Mouse (Mus musculus) MEL (cell line): ENCODE data around the gene Zc3hav1. TPM values are rescaled to one million over a fixed set of nuclear protein-coding genes. Genes with fewer than 3 reads are reported as not detected.

Experiments
- DNase-seq: peaks from one replicate; pipeline ENCODE4 v3.0.0; 2011; ENCODE audit warnings: low read depth, low spot score
- H3K27ac ChIP-seq: 2 replicates; pipeline ENCODE4 v1.5.1; 2012; ENCODE audit warnings: low read depth, mild to moderate bottlenecking, control low read depth, low read length, moderate library complexity; ENCODE audit not compliant: control insufficient read depth
- H3K27me3 ChIP-seq, 2 experiments: fragments of 150-350 bp in 1 of 2; sonication (generic) in 1 of 2; 2 replicates each; pipeline ENCODE4 v1.6.1; 2012; ENCODE audit warnings: low read length in 2 of 2, mild to moderate bottlenecking in 2 of 2, improper control_type of control experiment in 1 of 2, moderate library complexity in 1 of 2; ENCODE audit not compliant: insufficient read depth in 2 of 2, control insufficient read depth in 1 of 2
- H3K36me3 ChIP-seq, 2 experiments: 2 replicates each; pipeline ENCODE4 v1.6.1; 2012 to 2014; ENCODE audit warnings: low read length in 2 of 2, improper control_type of control experiment in 1 of 2, inconsistent platforms in 1 of 2, mild to moderate bottlenecking in 1 of 2; ENCODE audit not compliant: insufficient read depth in 2 of 2, control insufficient read depth in 1 of 2
- H3K4me1 ChIP-seq, 2 experiments: fragments of 150-350 bp in 1 of 2; sonication (generic) in 1 of 2; 2 replicates each; pipeline ENCODE4 v1.6.1; 2012; ENCODE audit warnings: low read length in 2 of 2, improper control_type of control experiment in 1 of 2, mild to moderate bottlenecking in 1 of 2; ENCODE audit not compliant: insufficient read depth in 2 of 2, control insufficient read depth in 1 of 2
- H3K4me3 ChIP-seq, 2 experiments: fragments of 150-350 bp in 1 of 2; sonication (generic) in 1 of 2; 2 replicates each; pipeline ENCODE4 v1.5.1; 2012; ENCODE audit warnings: low read depth in 2 of 2, low read length in 2 of 2, mild to moderate bottlenecking in 2 of 2, moderate library complexity in 2 of 2, control low read depth in 1 of 2, improper control_type of control experiment in 1 of 2; ENCODE audit not compliant: control insufficient read depth in 1 of 2, insufficient read depth in 1 of 2
- H3K79me2 ChIP-seq: 2 replicates; pipeline ENCODE4 v1.6.1; 2012; ENCODE audit warnings: mild to moderate bottlenecking, low read length, moderate library complexity; ENCODE audit not compliant: control insufficient read depth, poor library complexity, insufficient read depth
- H3K9ac ChIP-seq: 2 replicates; pipeline ENCODE4 v1.6.1; 2012; ENCODE audit warnings: low read depth, mild to moderate bottlenecking, control low read depth, low read length, moderate library complexity; ENCODE audit not compliant: control insufficient read depth, poor library complexity, severe bottlenecking
- H3K9me3 ChIP-seq: fragments of 150-350 bp; sonication (generic); replicated peaks from 2 replicates; pipeline ENCODE4 v1.6.1; 2012; ENCODE audit warnings: mild to moderate bottlenecking, low read length, improper control_type of control experiment, moderate library complexity; ENCODE audit not compliant: insufficient read depth
- BHLHE40 ChIP-seq: IDR thresholded peaks from 2 replicates; pipeline ENCODE4 v1.6.1; 2012; ENCODE audit warnings: low read depth, mild to moderate bottlenecking, inconsistent platforms, low read length, improper control_type of control experiment, borderline replicate concordance
- CHD1 ChIP-seq: IDR thresholded peaks from 2 replicates; pipeline ENCODE4 v1.6.1; 2012; ENCODE audit warnings: low read depth, mild to moderate bottlenecking, inconsistent platforms, low read length, improper control_type of control experiment
- CHD2 ChIP-seq: IDR thresholded peaks from 2 replicates; pipeline ENCODE4 v1.6.1; 2011; ENCODE audit warnings: low read length, improper control_type of control experiment
- E2F4 ChIP-seq: IDR thresholded peaks from 2 replicates; pipeline ENCODE4 v1.6.1; 2011; ENCODE audit warnings: low read depth, low read length, improper control_type of control experiment, borderline replicate concordance
- ETS1 ChIP-seq: IDR thresholded peaks from 2 replicates; pipeline ENCODE4 v1.6.1; 2012; ENCODE audit warnings: low read depth, mild to moderate bottlenecking, inconsistent platforms, low read length, improper control_type of control experiment, moderate library complexity
- GABPA ChIP-seq: IDR thresholded peaks from 2 replicates; pipeline ENCODE4 v1.6.1; 2012; ENCODE audit warnings: low read depth, mild to moderate bottlenecking, inconsistent platforms, low read length, improper control_type of control experiment, moderate library complexity
- GATA1 ChIP-seq: IDR thresholded peaks from 2 replicates; pipeline ENCODE4 v1.6.1; 2011; ENCODE audit warnings: low read depth, low read length, improper control_type of control experiment
- HCFC1 ChIP-seq: IDR thresholded peaks from 2 replicates; pipeline ENCODE4 v1.6.1; 2012; ENCODE audit warnings: low read depth, mild to moderate bottlenecking, inconsistent platforms, low read length, improper control_type of control experiment, moderate library complexity
- MAFK ChIP-seq: IDR thresholded peaks from 2 replicates; pipeline ENCODE4 v1.6.1; 2011; ENCODE audit warnings: low read depth, mild to moderate bottlenecking, low read length, improper control_type of control experiment, borderline replicate concordance
- MAX ChIP-seq: IDR thresholded peaks from 2 replicates; pipeline ENCODE4 v1.6.1; 2011; ENCODE audit warnings: low read length, improper control_type of control experiment
- MAZ ChIP-seq: IDR thresholded peaks from 2 replicates; pipeline ENCODE4 v1.6.1; 2012; ENCODE audit warnings: low read depth, mild to moderate bottlenecking, inconsistent platforms, low read length, improper control_type of control experiment
- MEF2A ChIP-seq: IDR thresholded peaks from 2 replicates; pipeline ENCODE4 v1.6.1; 2014; ENCODE audit warnings: low read depth, mild to moderate bottlenecking, inconsistent platforms, low read length, improper control_type of control experiment; ENCODE audit not compliant: poor library complexity, insufficient replicate concordance, severe bottlenecking; ENCODE audit errors: extremely low read depth
- MYB ChIP-seq: IDR thresholded peaks from 2 replicates; pipeline ENCODE4 v1.6.1; 2011; ENCODE audit warnings: mild to moderate bottlenecking, low read depth, low read length, improper control_type of control experiment
- MYC ChIP-seq: IDR thresholded peaks from 2 replicates; pipeline ENCODE4 v1.6.1; 2011; ENCODE audit warnings: low read depth, mild to moderate bottlenecking, low read length, improper control_type of control experiment, moderate library complexity
- NELFE ChIP-seq: IDR thresholded peaks from 2 replicates; pipeline ENCODE4 v1.6.1; 2011; ENCODE audit warnings: low read depth, low read length, improper control_type of control experiment
- NRF1 ChIP-seq: IDR thresholded peaks from 2 replicates; pipeline ENCODE4 v1.6.1; 2014; ENCODE audit warnings: low read depth, mild to moderate bottlenecking, inconsistent platforms, low read length, improper control_type of control experiment, moderate library complexity; ENCODE audit not compliant: poor library complexity, insufficient read depth, severe bottlenecking
- POLR2A ChIP-seq, 2 experiments: IDR thresholded peaks; 2 replicates each; pipeline ENCODE4 v1.6.1; 2011 to 2012; ENCODE audit warnings: low read length in 2 of 2, mild to moderate bottlenecking in 2 of 2, control low read depth in 1 of 2, improper control_type of control experiment in 1 of 2, low read depth in 1 of 2, moderate library complexity in 1 of 2; ENCODE audit not compliant: control insufficient read depth in 1 of 2, insufficient read depth in 1 of 2, poor library complexity in 1 of 2
- POLR2AphosphoS2 ChIP-seq: IDR thresholded peaks from 2 replicates; pipeline ENCODE4 v1.6.1; 2011; ENCODE audit warnings: low read length, improper control_type of control experiment
- POLR2AphosphoS5 ChIP-seq: IDR thresholded peaks from 2 replicates; pipeline ENCODE4 v1.6.1; 2012; ENCODE audit warnings: low read depth, borderline replicate concordance, mild to moderate bottlenecking, inconsistent platforms, low read length, moderate library complexity, mixed read lengths
- RCOR1 ChIP-seq: IDR thresholded peaks from 2 replicates; pipeline ENCODE4 v1.6.1; 2012; ENCODE audit warnings: low read depth, mild to moderate bottlenecking, inconsistent platforms, low read length, improper control_type of control experiment
- SIN3A ChIP-seq: IDR thresholded peaks from 2 replicates; pipeline ENCODE4 v1.6.1; 2012; ENCODE audit warnings: low read length, improper control_type of control experiment, inconsistent platforms
- TAL1 ChIP-seq: IDR thresholded peaks from 2 replicates; pipeline ENCODE4 v1.6.1; 2012; ENCODE audit warnings: mild to moderate bottlenecking, inconsistent platforms, low read length, moderate library complexity, mixed read lengths
- TBP ChIP-seq: IDR thresholded peaks from 2 replicates; pipeline ENCODE4 v1.8.0; 2011; ENCODE audit warnings: low read depth, low read length, improper control_type of control experiment
- TCF12 ChIP-seq: IDR thresholded peaks from 2 replicates; pipeline ENCODE4 v1.6.1; 2014; ENCODE audit warnings: low read depth, mild to moderate bottlenecking, inconsistent platforms, low read length, improper control_type of control experiment, moderate library complexity
- USF1 ChIP-seq: IDR thresholded peaks from 2 replicates; pipeline ENCODE4 v1.6.1; 2014; ENCODE audit warnings: low read depth, mild to moderate bottlenecking, inconsistent platforms, low read length, improper control_type of control experiment, moderate library complexity
- ZMIZ1 ChIP-seq: IDR thresholded peaks from 2 replicates; pipeline ENCODE4 v1.6.1; 2012; ENCODE audit warnings: low read depth, mild to moderate bottlenecking, inconsistent platforms, low read length, improper control_type of control experiment, moderate library complexity
- polyA plus RNA-seq, 2 experiments: library from polyadenylated mRNA; stranded (reverse) in 1 of 2; unstranded in 1 of 2; fragments of >175 nt in 1 of 2; fragments of >200 nt in 1 of 2; gene quantifications; 2 replicates each; pipeline versions ENCODE4 v1.2.1 to v1.2.4; 2012; ENCODE audit warnings: low replicate concordance in 2 of 2, low read depth in 1 of 2; ENCODE audit not compliant: insufficient read length in 2 of 2, insufficient read depth in 1 of 2, missing spikeins in 1 of 2
- total RNA-seq: library from RNA; depleted of rRNA; stranded (reverse); fragments of 300-350 nt; gene quantifications from 2 replicates; pipeline ENCODE4 v1.2.3, GENCODE M21; 2012

Gene Zc3hav1
- total and polyA plus RNA-seq, 3 experiments = 66.6 to 71.0 (median 68.3) TPM

DNA sequence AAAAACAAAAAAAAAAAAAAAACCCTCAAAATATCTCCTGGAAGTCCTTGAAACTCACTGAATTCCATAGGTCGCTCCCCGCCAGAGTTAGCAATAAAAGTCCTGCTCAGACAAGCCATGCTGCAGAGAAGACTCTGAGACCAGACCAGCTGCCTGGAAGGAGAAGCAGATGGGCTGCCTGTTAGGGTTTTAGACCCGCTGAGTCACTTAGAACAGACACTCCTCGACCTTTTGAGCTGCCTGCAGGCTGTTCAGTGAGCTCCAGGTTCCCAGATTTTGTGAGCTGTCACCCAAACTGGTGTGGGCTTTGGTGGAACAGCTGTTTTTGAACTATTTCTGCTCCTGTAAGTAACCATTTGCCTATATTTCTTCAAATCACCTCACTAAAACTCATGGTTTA is 9.0 kb upstream of the Zc3hav1 start:
- Histone ChIP-seq H3K9ac (no peak overlapping the region), H3K27me3 (no peaks in the 10 kb centered on the region), H3K9me3 (no peaks in the 10 kb centered on the region), H3K27ac (no peak overlapping the region), H3K4me1 (peaks cover 8 to 29% of the 10 kb centered on the region in 2 experiments), H3K79me2 (no peaks in the 10 kb centered on the region), H3K36me3 (peaks cover 0 to 25% of the 10 kb centered on the region in 2 experiments; a peak in 2 of 4 replicates), H3K4me3 (no peak overlapping the region)
- TF ChIP-seq MYB (no peak), HCFC1 (no peak), NELFE (no peak), TCF12 (no peak), E2F4 (no peak), MEF2A (no peak), GABPA (no peak), ZMIZ1 (no peak), POLR2AphosphoS2 (no peak), ETS1 (no peak), CHD1 (no peak), POLR2A (IDR thresholded peaks at IDR 0.05; ENCODE audit: control insufficient read depth in 1 of 2, insufficient read depth in 1 of 2, low read depth in 1 of 2, low read length in 2 of 2, poor library complexity in 1 of 2) (no peak), MYC (no peak), GATA1 (no peak), USF1 (no peak), BHLHE40 (no peak), MAZ (no peak), RCOR1 (no peak), TBP (no peak)
- peak; percentile 27 for DNase-seq

GRCm38 (mm10) chr6:38361937-38362336 is 7.5 kb upstream of the Zc3hav1 start:
- H3K9ac ChIP-seq = no peak overlapping the region
- H3K79me2 ChIP-seq = no peaks in the 10 kb centered on the region; the same call in 1 of the 2 replicates

More at GRCm38 (mm10) chr6:38361937-38362336, 7.5 kb upstream of the Zc3hav1 start:
- no peaks in the 10 kb centered on the region for H3K9me3 ChIP-seq
- no peak for TF ChIP-seq NELFE
- TF ChIP-seq MEF2A = no peak
- TF ChIP-seq SIN3A = no peak
- TF ChIP-seq CHD2 = no peak
- no peak for TF ChIP-seq MAX
- TF ChIP-seq POLR2A (IDR thresholded peaks at IDR 0.05; ENCODE audit: control insufficient read depth in 1 of 2, insufficient read depth in 1 of 2, low read depth in 1 of 2, low read length in 2 of 2, poor library complexity in 1 of 2) = no peak
- no peak for TF ChIP-seq HCFC1
- no peak for TF ChIP-seq MAFK
- no peak for TF ChIP-seq RCOR1
- TF ChIP-seq NRF1 = no peak
- TF ChIP-seq MAZ = no peak
- no peak for TF ChIP-seq GATA1
- no peak for TF ChIP-seq USF1
- TF ChIP-seq POLR2AphosphoS5 = no peak
- no peak for TF ChIP-seq POLR2AphosphoS2
- TF ChIP-seq TAL1 = no peak
- no peak for TF ChIP-seq CHD1
- TF ChIP-seq, all 39 proteins: peak for 0
- Histone ChIP-seq H3K4me1 (peaks cover 8 to 33% of the 10 kb centered on the region in 2 experiments), H3K27ac (no peak overlapping the region), H3K36me3 (peaks cover 0 to 27% of the 10 kb centered on the region in 2 experiments; a peak in 2 of 4 replicates), H3K27me3 (no peaks in the 10 kb centered on the region), H3K4me3 (no peak overlapping the region)
- DNase-seq = no peak
